Mouse (Mus musculus) gastrocnemius, postnatal 25 days (tissue): ENCODE measurements around the gene Pgm2. TPM values are rescaled to one million over a fixed set of nuclear protein-coding genes. Genes with fewer than 3 reads are reported as not detected.

ENCODE experiments used
- DNase-seq: peaks from one replicate; pipeline ENCODE4 v3.0.0; 2022
- total RNA-seq, 2 experiments: library from RNA; stranded (reverse); gene quantifications; 1 replicate in 1 of 2; 2 replicates in 1 of 2; pipeline ENCODE4 v1.2.3; 2021

Gene Pgm2
- total RNA-seq, 2 experiments from 2014 or later: 2.8 TPM

DNA sequence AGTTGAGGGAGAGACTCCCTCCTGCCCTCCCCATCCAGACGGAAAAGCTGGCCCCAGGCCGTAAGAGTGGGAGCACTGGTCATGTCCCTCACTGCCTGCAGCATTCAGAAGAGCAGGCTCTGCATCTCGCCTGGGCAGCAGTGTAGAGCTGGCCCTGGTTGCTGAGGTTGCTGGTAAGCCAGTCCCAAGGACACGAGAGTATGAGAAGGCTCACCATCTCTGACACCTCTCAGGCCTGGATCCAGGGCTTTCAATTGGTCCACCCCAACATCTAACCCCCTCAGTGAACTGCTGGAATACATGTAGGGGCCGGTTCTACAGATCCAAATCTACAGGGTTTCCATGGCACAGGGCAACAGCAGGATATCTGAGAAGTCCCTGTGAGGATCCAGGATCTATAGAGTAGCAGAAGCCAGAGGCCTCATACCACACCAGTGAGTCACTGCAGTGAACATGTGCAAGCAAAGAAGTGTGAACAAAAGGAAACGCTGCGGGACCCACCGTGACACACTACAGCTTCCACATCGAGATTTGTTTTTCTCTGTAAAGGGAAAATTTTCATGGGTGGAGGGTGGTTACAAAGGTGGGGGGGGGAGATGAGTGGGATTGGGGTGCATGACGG is 53.7 kb downstream of the Pgm2 start:
- no peak for DNase-seq

DNA sequence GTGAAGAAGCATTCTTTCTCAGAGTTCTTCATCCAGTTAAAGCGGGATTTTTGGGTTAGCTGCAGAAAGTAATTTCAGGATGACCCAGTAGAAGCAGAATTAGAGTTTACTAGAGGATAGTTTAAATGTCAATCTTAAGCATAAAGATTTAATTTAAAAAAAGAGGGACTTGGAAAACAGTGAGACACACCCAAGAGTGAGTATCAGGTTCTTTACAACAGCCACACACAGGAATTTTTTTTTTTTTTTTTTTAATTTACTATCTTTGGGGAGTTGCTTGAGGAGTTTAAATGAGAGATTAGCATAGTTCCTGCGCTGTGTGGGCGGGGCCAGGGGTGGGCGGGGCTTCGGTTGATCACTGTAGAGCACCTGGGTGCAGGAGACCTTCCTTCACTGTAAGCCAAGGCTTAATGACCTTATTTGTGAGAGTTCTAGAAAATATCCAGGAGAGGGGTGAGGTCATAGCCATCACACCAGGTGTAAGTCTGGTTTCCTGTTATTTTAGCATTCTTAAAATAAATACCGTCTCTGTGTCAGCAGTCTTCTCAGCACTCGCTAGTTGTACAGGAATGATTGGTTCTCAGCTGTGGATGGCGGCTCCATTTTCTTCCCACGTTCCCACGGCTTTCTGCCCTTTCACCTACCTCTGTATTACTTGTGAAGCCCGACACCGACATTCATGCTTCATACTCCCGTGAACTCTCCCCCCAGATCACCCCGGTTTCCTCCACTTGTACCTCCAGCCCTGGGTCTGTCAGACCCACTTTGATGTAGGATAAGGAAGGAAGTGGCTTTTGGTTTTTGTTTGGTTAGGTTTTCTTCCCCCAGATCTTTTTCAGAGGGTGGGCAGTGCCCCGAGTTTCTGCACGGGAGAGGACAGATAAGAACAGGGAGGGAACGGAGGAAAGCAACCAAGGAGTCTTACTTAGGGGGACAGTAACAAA is 56.7 kb downstream of the Pgm2 start:
- DNase-seq: no peak

GRCm38 (mm10) chr5:64153319-64153718 is 60.6 kb downstream of the Pgm2 start:
- no peak for DNase-seq

DNA sequence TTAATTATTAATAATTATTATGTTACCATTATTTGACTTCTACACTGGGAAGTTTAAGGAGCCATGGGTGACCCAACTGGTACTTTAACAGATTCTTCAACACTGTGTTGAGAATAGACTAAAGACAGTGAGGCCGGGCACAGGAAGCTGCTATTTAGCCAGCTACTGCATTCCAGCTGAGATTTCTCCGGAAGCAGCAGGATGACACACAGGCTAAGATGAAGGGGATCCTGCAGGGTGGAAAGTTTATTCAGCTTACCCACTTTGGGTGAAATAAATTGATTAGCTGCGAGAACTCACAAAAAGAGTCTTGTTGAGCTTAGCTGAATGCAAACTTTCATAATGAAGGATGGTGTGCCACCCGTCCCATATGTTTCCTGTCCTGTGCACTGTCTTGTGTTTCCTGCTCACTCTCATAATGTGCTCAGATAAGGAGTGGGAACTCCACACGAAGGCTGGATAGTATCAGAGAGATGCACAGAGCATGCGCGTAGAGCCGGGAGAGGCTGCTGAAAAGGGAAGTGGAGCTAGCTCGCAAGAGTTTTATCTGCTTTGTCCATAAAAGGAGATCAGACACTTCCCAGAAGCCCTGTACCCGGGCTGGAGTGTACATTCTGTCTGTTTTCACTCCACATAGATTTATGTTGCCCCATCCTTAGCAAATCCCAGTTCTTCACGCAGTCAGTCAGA is 63.3 kb downstream of the Pgm2 start, which contains the start of gene Tbc1d1:
Gene Tbc1d1, plus strand, starts transcription at position 445 of the 690 bp plus-strand sequence.
- DNase-seq: no peak

DNA sequence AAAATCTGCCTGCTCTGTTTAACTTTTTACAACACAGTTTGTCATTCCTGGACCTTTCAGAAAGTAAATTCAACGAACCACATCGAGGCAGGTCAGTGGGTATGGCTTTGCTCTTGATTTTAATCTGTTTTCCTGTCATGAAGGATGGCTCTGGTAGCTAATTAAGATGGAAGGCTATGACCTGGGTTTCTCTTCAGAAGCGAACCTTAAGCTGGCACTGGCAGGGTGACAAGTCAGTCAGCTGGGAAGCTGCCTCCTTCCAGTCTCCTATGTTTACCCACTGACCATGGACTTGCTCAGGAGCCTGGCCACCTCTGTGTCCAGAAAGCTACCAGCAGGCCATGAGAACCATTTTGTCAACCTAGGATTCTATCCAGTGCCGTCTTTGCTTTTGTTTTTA is 63.8 kb downstream of the Pgm2 start:
- no peak for DNase-seq

DNA sequence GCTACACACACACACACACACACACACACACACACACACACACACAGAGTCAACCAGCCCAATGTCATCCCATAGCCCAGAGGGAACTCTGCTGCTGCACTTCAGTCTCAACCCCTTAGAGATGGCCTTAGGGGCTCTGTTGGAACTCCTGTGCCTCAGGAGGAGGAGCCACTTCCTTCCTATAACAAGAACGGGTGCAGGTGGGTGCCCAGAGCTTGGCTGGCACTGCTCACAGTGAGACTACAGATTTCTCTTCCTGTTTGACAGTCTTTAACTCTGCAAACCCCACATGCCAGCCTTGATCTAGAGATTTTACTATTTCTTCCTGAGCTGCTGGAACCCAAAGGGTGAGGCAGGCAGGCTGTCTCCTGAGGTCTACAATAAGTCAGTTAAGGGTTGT is 65.2 kb downstream of the Pgm2 start:
- no peak for DNase-seq

DNA sequence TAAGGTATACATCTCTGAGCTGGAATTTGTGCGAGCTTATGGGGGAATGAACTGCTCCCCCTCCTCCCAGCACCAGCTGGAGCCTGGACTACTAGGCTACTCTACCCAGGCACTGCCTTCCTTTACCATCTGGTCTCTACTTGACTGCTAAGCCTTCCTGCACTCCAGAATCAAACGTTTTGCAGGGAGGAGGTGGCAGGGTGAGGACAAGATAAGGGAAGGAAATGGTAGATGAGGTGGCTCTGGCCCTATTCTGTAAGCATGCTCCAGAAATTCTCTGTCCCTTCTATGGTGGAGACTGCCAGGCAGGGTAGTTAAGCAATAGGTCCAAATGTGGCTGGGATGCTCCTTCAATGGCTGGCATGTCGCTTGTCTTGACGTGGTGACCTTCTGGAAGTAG is 65.8 kb downstream of the Pgm2 start:
- no peak for DNase-seq

DNA sequence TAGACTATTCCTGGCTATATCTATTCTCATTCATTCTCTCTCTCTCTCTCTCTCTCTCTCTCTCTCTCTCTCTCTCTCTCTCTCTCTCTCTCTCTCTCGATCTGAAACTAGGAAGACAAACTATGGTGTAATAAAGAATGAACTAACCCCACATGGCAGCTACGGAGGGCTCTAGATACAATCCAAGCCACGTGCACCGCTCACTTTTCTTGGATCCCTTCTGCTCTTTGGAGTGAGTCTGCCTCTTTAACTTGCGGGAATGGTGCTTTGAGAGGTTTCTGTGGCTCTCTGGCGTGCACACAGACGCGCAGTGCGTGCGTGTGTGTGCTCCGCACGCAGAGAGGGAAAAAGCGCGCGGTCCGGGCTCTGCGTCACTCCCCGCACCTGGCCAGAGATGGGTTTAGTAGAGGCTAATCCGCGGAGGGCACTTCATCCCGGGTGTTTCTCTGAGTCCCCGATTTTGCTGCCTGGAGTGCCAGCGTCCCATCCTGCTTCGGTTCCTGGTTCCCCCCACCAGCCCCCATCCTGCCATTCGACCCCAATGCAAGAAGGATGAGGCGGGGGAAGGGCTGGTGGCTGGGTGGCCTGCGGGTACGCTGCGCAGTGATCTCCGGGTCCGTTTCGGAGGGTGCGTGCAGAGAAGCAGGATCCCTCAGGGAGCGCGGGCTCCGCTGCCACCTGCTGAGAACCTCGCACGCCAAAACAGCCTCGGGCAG is 66.5 kb downstream of the Pgm2 start:
- no peak for DNase-seq

DNA sequence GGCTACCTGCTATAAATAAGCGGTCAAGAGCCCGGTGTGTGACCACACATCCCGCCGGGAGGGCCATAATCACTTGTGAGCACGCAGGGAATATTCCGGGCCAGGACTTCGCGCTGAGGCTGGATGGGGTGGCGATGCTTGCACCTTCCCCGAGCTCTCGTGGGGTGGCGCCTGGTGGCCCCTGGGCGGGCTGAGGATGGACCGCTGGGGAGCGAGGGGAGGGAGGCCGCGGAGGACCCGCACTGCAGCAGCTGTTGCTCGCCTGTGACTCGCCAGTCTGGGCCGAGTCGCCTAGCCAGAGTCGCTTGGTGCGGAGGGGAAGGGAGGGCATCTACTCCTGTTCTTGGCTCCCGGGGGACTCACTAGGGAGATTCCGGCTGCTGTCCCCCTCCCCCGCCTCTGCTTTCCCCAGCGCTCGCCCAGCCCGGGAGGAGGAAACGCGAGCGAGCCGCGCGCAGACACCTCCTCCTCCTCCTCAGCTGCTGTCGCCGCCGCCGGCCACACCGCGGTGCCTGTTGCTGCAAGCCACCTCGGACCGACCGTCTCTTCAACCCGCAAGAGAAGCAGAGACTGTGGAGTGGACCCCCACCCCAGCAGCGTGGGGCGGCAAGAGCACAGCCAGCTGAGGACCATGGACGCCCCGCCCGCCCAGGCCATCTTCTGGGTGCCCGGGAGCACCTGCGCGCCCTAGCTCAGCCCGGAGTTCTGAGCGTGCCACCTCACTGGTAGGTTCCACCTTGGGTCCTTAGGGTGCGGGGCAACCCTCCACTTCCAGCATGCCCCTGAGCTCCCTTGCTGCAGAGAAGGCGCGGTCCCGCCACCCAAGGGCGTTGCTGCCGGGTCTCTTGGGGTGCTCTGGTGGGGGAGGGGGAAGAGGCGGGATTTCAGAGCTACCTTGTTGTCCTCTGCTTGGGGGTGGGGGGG is 67.3 kb downstream of the Pgm2 start:
- peak; percentile 86 for DNase-seq

DNA sequence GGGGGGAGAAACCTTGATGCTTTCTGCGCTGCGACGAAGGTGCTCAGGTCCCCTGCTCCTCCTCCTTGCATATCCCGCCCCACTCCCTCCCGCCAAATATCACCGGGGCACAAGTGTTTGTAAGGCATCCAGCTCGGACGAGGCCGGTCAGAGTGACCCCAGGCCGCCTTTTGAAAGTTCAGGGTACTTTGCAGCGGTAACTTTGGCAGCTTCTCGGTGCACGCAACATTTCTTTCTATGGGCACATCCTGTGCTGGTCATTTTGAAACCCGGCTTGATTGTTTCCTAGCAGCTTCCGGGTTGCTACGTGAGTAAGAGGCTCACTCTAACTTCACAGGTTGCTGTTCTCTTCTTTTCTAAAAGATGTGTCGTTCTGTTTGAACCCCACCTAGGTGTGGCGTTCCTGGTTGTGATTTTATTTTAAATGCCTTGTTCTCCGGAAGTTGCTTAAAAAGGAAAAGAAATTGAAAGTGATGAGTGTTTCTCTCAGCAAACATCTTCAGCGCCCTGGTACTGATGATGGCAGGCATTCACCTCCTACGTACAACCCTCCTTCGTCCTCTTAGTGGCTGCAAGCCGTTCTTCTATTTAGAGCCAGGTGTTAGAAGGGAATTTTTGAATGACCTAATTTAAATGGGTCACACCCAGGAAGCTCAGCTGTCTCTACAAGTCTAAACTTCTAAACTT is 68.1 kb downstream of the Pgm2 start:
- peak; percentile 74 for DNase-seq

- DNase-seq: no peak
Measured at GRCm38 (mm10) chr5:64161917-64162316, 69.2 kb downstream of the Pgm2 start.

DNA sequence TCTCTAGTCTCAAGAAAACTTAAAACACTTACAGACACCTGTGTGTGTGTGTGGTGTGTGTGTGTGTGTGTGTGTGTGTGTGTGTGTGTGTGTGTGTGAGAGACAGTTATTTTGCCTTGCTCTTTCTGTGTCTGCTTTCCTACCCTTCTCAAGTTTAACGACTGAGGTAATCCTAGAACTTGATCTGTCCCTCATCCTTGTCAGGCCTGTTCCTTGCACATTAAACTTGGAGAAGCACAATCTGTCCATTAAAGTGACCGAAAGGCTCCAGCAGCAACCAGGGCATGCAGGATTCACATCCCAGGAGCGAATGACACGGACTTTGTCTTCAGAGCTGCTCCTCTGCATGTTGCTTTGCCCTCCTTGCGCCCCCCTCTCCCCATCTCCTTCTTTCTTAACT is 69.8 kb downstream of the Pgm2 start:
- peak; percentile 50 for DNase-seq

DNA sequence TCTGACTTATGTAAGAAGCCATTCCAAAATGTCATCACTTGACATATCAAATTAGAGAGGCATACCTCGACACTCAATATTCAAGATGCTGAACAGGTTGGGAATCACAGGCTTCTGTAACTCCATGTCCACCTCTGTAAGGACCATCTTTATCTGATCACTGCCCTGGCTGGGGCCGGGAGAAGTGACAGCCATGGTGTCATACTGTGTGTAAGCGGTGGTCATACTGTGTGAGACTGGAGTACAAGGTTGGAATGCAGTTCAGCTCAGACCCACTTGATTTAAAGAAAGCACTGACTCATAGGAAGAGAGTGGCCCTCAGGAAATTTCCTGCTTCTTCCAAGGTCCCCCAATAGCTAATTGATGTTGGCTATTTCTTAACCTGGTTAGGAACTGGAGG is 71.7 kb downstream of the Pgm2 start:
- DNase-seq: no peak

- DNase-seq: no peak
Measured at GRCm38 (mm10) chr5:64165826-64166225, 73.1 kb downstream of the Pgm2 start.

- peak; percentile 53 for DNase-seq
Measured at GRCm38 (mm10) chr5:64168990-64169540, 76.3 kb downstream of the Pgm2 start.

GRCm38 (mm10) chr5:64172884-64173283 is 80.1 kb downstream of the Pgm2 start:
- no peak for DNase-seq

DNA sequence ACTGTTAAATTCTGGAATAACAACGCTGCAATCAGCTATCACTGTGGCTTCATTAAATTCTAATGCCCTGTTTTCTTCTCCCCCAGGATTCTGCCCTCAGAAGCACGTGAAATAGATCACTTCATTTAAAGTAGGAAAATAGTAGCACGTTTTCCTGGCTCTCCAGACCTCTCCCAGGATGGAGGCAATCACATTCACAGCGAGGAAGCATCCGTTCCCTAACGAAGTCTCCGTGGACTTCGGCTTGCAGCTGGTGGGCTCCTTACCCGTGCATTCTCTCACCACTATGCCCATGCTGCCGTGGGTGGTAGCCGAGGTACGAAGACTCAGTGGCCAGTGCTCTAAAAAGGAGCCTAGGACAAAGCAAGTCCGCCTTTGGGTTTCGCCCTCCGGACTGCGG is 80.6 kb downstream of the Pgm2 start:
- DNase-seq: no peak

- no peak for DNase-seq
Measured at GRCm38 (mm10) chr5:64174429-64174935, 81.7 kb downstream of the Pgm2 start.
